Mouse (Mus musculus) liver, adult 2 months (tissue): Measurements from ENCODE around the gene Tox2. TPM values are rescaled to one million over a fixed set of nuclear protein-coding genes. Genes with fewer than 3 reads are reported as not detected.

Experiments used
- DNase-seq: peaks from one replicate; pipeline ENCODE4 v3.0.0-alpha.2; 2011; ENCODE audit warnings: low read depth, low spot score; ENCODE audit errors: extremely low read depth
- H3K27ac ChIP-seq: fragments of 200-500 bp; replicated peaks from 2 replicates; pipeline ENCODE4 v1.5.1; 2012; ENCODE audit warnings: low read depth, mild to moderate bottlenecking, control low read depth, inconsistent platforms, low read length; ENCODE audit not compliant: insufficient read depth
- H3K27me3 ChIP-seq: fragments of 200-500 bp; 2 replicates; pipeline ENCODE4 v1.6.1; 2012; ENCODE audit warnings: mild to moderate bottlenecking, moderate library complexity, low read length, inconsistent platforms; ENCODE audit not compliant: control insufficient read depth, insufficient read depth
- H3K36me3 ChIP-seq: fragments of 200-500 bp; 2 replicates; pipeline ENCODE4 v1.6.1; 2012; ENCODE audit warnings: low read length, inconsistent platforms; ENCODE audit not compliant: control insufficient read depth, insufficient read depth
- H3K4me1 ChIP-seq: fragments of 200-500 bp; 2 replicates; pipeline ENCODE4 v1.6.1; 2011; ENCODE audit warnings: low read length; ENCODE audit not compliant: control insufficient read depth, insufficient read depth
- H3K4me3 ChIP-seq: fragments of 200-500 bp; 2 replicates; pipeline ENCODE4 v1.5.1; 2011; ENCODE audit warnings: low read depth, mild to moderate bottlenecking, control low read depth, low read length, moderate library complexity; ENCODE audit not compliant: insufficient read depth
- H3K79me2 ChIP-seq: fragments of 200-500 bp; 2 replicates; pipeline ENCODE4 v1.6.1; 2012; ENCODE audit warnings: inconsistent platforms, mild to moderate bottlenecking, low read length, moderate library complexity; ENCODE audit not compliant: control insufficient read depth, insufficient read depth
- H3K9ac ChIP-seq: fragments of 200-500 bp; 2 replicates; pipeline ENCODE4 v1.6.1; 2012; ENCODE audit warnings: low read depth, mild to moderate bottlenecking, control low read depth, inconsistent platforms, low read length
- CTCF ChIP-seq: fragments of 200-500 bp; IDR thresholded peaks from 2 replicates; pipeline ENCODE4 v1.5.1; 2011; ENCODE audit warnings: low read depth, low read length, control low read depth
- POLR2A ChIP-seq: fragments of 200-500 bp; IDR thresholded peaks from 2 replicates; pipeline ENCODE4 v1.6.1; 2011; ENCODE audit warnings: low read length, control low read depth; ENCODE audit not compliant: insufficient read depth; ENCODE audit errors: extremely low read depth
- WGBS: fragments of 180-500 bp; shearing (Covaris S2); methylation state at CpG from one replicate; pipeline ENCODE4 v1.1.7; 2018; 5-methylcytosine and 5-hydroxymethylcytosine counted together
- polyA plus RNA-seq: library from polyadenylated mRNA; depleted of rRNA; stranded (reverse); fragments of >200 nt; gene quantifications from 2 replicates; pipeline ENCODE4 v1.2.3, GENCODE M21; 2012
- total RNA-seq: library from RNA; depleted of rRNA; stranded (reverse); fragments of >200 nt; gene quantifications from 2 replicates; pipeline ENCODE4 v1.2.3, GENCODE M21; 2014

Gene Tox2
- total and polyA plus RNA-seq, 2 experiments, result 0.09 to 0.27 TPM

GRCm38 (mm10) chr2:163280636-163281322 is 77.9 kb downstream of the Tox2 start:
- DNase-seq, result no peak
- TF ChIP-seq CTCF, result no peak
- no peak for TF ChIP-seq POLR2A
- Histone ChIP-seq H3K4me1 (no peaks in the 10 kb centered on the region), H3K4me3 (no peak overlapping the region), H3K36me3 (no peaks in the 10 kb centered on the region), H3K79me2 (no peaks in the 10 kb centered on the region), H3K27ac (no peak overlapping the region), H3K9ac (no peak overlapping the region), H3K27me3 (no peaks in the 10 kb centered on the region)
- 63% methylated on average over 15 of the region's 23 CpGs for WGBS

- Histone ChIP-seq H3K4me3 (no peak overlapping the region), H3K36me3 (no peaks in the 10 kb centered on the region), H3K79me2 (no peaks in the 10 kb centered on the region), H3K27ac (no peak overlapping the region), H3K27me3 (peaks cover under 1% of the 10 kb centered on the region; the same call in 1 of the 2 replicates), H3K9ac (no peak overlapping the region), H3K4me1 (0 out of 2 replicates have a peak, but pooled peaks cover 5% of the 10 kb centered on the region)
- 68% methylated on average over 7 of the region's 7 CpGs for WGBS
- TF ChIP-seq POLR2A (no peak), CTCF (no peak)
- no peak for DNase-seq
These were observed 81.9 kb downstream of the Tox2 start for GRCm38 (mm10) chr2:163284856-163285255.

GRCm38 (mm10) chr2:163285335-163285734 is 82.4 kb downstream of the Tox2 start:
- WGBS, result 61% methylated on average over 9 of the region's 9 CpGs
- DNase-seq, result no peak
- H3K4me3 ChIP-seq, result no peak overlapping the region
- no peak overlapping the region for H3K9ac ChIP-seq
- no peaks in the 10 kb centered on the region for H3K79me2 ChIP-seq
- H3K27me3 ChIP-seq, result peaks cover 4% of the 10 kb centered on the region
- peak overlapping the region; percentile 7; the same call in 1 of the 2 replicates for H3K27ac ChIP-seq
- H3K4me1 ChIP-seq, result 0 out of 2 replicates have a peak, but pooled peaks cover 5% of the 10 kb centered on the region
- TF ChIP-seq POLR2A (no peak), CTCF (no peak)
- H3K36me3 ChIP-seq, result no peaks in the 10 kb centered on the region

- 45% methylated on average over 7 of the region's 7 CpGs for whole genome bisulfite sequencing
- Histone ChIP-seq H3K27me3 (peaks cover 4% of the 10 kb centered on the region), H3K9ac (no peak overlapping the region), H3K4me3 (no peak overlapping the region), H3K79me2 (no peaks in the 10 kb centered on the region), H3K4me1 (0 out of 2 replicates have a peak, but pooled peaks cover 5% of the 10 kb centered on the region), H3K36me3 (no peaks in the 10 kb centered on the region), H3K27ac (peak overlapping the region; percentile 7; the same call in 1 of the 2 replicates)
- no peak for DNase-seq
- TF ChIP-seq POLR2A, result no peak
- TF ChIP-seq CTCF, result no peak
These were observed 82.8 kb downstream of the Tox2 start for GRCm38 (mm10) chr2:163285762-163286161.

- no peak overlapping the region for H3K27ac ChIP-seq
- H3K9ac ChIP-seq, result no peak overlapping the region
- no peak overlapping the region for H3K4me3 ChIP-seq
- 0 out of 2 replicates have a peak, but pooled peaks cover 5% of the 10 kb centered on the region for H3K4me1 ChIP-seq
- no peak for DNase-seq
- TF ChIP-seq POLR2A (no peak), CTCF (no peak)
- no peaks in the 10 kb centered on the region for H3K79me2 ChIP-seq
- 17% methylated on average over 21 of the region's 21 CpGs for WGBS
- H3K36me3 ChIP-seq, result no peaks in the 10 kb centered on the region
- H3K27me3 ChIP-seq, result peaks cover 4% of the 10 kb centered on the region
These were observed 86.0 kb downstream of the Tox2 start for GRCm38 (mm10) chr2:163288881-163289379.

GRCm38 (mm10) chr2:163296999-163297630 is 94.2 kb downstream of the Tox2 start:
- H3K9ac ChIP-seq, result no peak overlapping the region
- H3K27ac ChIP-seq, result no peak overlapping the region
- H3K4me3 ChIP-seq, result no peak overlapping the region
- no peak for DNase-seq
- no peaks in the 10 kb centered on the region for H3K79me2 ChIP-seq
- TF ChIP-seq POLR2A (no peak), CTCF (no peak)
- H3K27me3 ChIP-seq, result no peaks in the 10 kb centered on the region
- H3K36me3 ChIP-seq, result no peaks in the 10 kb centered on the region
- WGBS, result 76% methylated on average over 11 of the region's 11 CpGs
- H3K4me1 ChIP-seq, result peaks cover 16% of the 10 kb centered on the region
